Mouse (Mus musculus) myocyte (in vitro differentiated cells): Measurements from ENCODE around the gene Dlgap4. TPM values are rescaled to one million over a fixed set of nuclear protein-coding genes. Genes with fewer than 3 reads are reported as not detected.

Experiments used
- H3K27me3 ChIP-seq: one replicate; pipeline ENCODE4 v1.6.1; 2011; ENCODE audit not compliant: control insufficient read depth, insufficient read depth, insufficient read length
- H3K36me3 ChIP-seq: one replicate; pipeline ENCODE4 v1.6.1; 2011; ENCODE audit not compliant: control insufficient read depth, insufficient read depth
- H3K4me2 ChIP-seq: one replicate; pipeline ENCODE4 v1.6.1; 2011; ENCODE audit warnings: low read depth, control low read depth
- H3K4me3 ChIP-seq: one replicate; pipeline ENCODE4 v1.5.1; 2011; ENCODE audit warnings: mild to moderate bottlenecking, control low read depth, moderate library complexity
- H3K79me2 ChIP-seq: one replicate; pipeline ENCODE4 v1.6.1; 2011; ENCODE audit not compliant: control insufficient read depth, insufficient read depth
- H3ac ChIP-seq: one replicate; pipeline ENCODE4 v1.6.1; 2011; ENCODE audit not compliant: control insufficient read depth, insufficient read length
- CEBPB ChIP-seq: IDR thresholded peaks from 2 replicates; pipeline ENCODE4 v1.6.1; 2011; ENCODE audit warnings: mild to moderate bottlenecking, moderate library complexity; ENCODE audit not compliant: poor library complexity, insufficient read depth, severe bottlenecking
- E2F4 ChIP-seq: IDR thresholded peaks from one replicate; pipeline ENCODE4 v1.6.1; 2011; ENCODE audit warnings: mild to moderate bottlenecking, control low read depth, moderate library complexity; ENCODE audit not compliant: insufficient read depth
- MAX ChIP-seq: IDR thresholded peaks from one replicate; pipeline ENCODE4 v1.6.1; 2011; ENCODE audit warnings: low read depth, mild to moderate bottlenecking, control low read depth
- MYOD1 ChIP-seq, 3 experiments: IDR thresholded peaks; one replicate each; pipeline ENCODE4 v1.6.1; 2011; ENCODE audit warnings: control low read depth in 2 of 3, low read depth in 2 of 3, mild to moderate bottlenecking in 2 of 3, moderate library complexity in 1 of 3; ENCODE audit not compliant: insufficient read length in 2 of 3, control insufficient read depth in 1 of 3
- MYOG ChIP-seq, 3 experiments: IDR thresholded peaks; one replicate each; pipeline ENCODE4 v1.6.1; 2011; ENCODE audit warnings: control low read depth in 2 of 3, low read depth in 2 of 3, mild to moderate bottlenecking in 2 of 3; ENCODE audit not compliant: insufficient read length in 2 of 3, control insufficient read depth in 1 of 3, insufficient read depth in 1 of 3
- POLR2A ChIP-seq: IDR thresholded peaks from one replicate; pipeline ENCODE4 v1.6.1; 2011; ENCODE audit warnings: low read depth, mild to moderate bottlenecking, control low read depth, moderate library complexity; ENCODE audit not compliant: insufficient read length
- POLR2AphosphoS2 ChIP-seq: IDR thresholded peaks from one replicate; pipeline ENCODE4 v1.6.1; 2011; ENCODE audit warnings: low read depth, control low read depth; ENCODE audit not compliant: insufficient read length
- REST ChIP-seq: IDR thresholded peaks from one replicate; pipeline ENCODE4 v1.6.1; 2011; ENCODE audit warnings: mild to moderate bottlenecking, control low read depth, moderate library complexity; ENCODE audit not compliant: insufficient read depth, insufficient read length
- SRF ChIP-seq: IDR thresholded peaks from one replicate; pipeline ENCODE4 v1.6.1; 2011; ENCODE audit warnings: low read depth; ENCODE audit not compliant: control insufficient read depth, insufficient read length
- TCF12 ChIP-seq: IDR thresholded peaks from one replicate; pipeline ENCODE4 v1.6.1; 2011; ENCODE audit warnings: mild to moderate bottlenecking, control low read depth; ENCODE audit not compliant: poor library complexity, insufficient read depth, severe bottlenecking
- TCF3 ChIP-seq: IDR thresholded peaks from one replicate; pipeline ENCODE4 v1.6.1; 2011; ENCODE audit warnings: low read depth, control low read depth; ENCODE audit not compliant: insufficient read length
- USF1 ChIP-seq: IDR thresholded peaks from one replicate; pipeline ENCODE4 v1.6.1; 2011; ENCODE audit warnings: low read depth, mild to moderate bottlenecking, control low read depth, moderate library complexity
- polyA plus RNA-seq: library from polyadenylated mRNA; unstranded; fragments of >200 nt; fragmentation: generic; extraction: Trizol; gene quantifications from one replicate; pipeline ENCODE4 v1.2.1, GENCODE M21; 2012; ENCODE audit warnings: missing spikeins

Gene Dlgap4
- polyA plus RNA-seq, 1 experiment: 176 TPM

GRCm38 (mm10) chr2:156730501-156730921 lies 117.0 kb downstream of the Dlgap4 start:
- Histone ChIP-seq H3ac (no peak overlapping the region), H3K79me2 (peaks cover 99% of the 10 kb centered on the region), H3K4me2 (no peak overlapping the region), H3K27me3 (no peaks in the 10 kb centered on the region), H3K4me3 (no peak overlapping the region), H3K36me3 (peaks cover 4% of the 10 kb centered on the region)
- TF ChIP-seq MYOD1 (IDR thresholded peaks at IDR 0.05; ENCODE audit: control insufficient read depth in 1 of 3, insufficient read length in 2 of 3, low read depth in 2 of 3): no peak
- TF ChIP-seq POLR2AphosphoS2: peak; percentile 31
- peak; percentile 22 for TF ChIP-seq POLR2A
- TF ChIP-seq REST: no peak
- TF ChIP-seq CEBPB: no peak
- TF ChIP-seq MYOG (IDR thresholded peaks at IDR 0.05; ENCODE audit: control insufficient read depth in 1 of 3, insufficient read depth in 1 of 3, insufficient read length in 2 of 3, low read depth in 2 of 3): no peak

GRCm38 (mm10) chr2:156731592-156731991 lies 118.1 kb downstream of the Dlgap4 start:
- Histone ChIP-seq H3K4me3 (no peak overlapping the region), H3K27me3 (no peaks in the 10 kb centered on the region), H3K4me2 (peak overlapping the region; percentile 37), H3K36me3 (peaks cover 4% of the 10 kb centered on the region), H3K79me2 (peaks cover 99% of the 10 kb centered on the region), H3ac (no peak overlapping the region)
- TF ChIP-seq MYOD1 (IDR thresholded peaks at IDR 0.05; ENCODE audit: control insufficient read depth in 1 of 3, insufficient read length in 2 of 3, low read depth in 2 of 3) (no peak), TCF3 (no peak), REST (no peak), CEBPB (no peak)

- no peak overlapping the region for H3ac ChIP-seq
- peak overlapping the region; percentile 37 for H3K4me2 ChIP-seq
- no peak for TF ChIP-seq USF1
- TF ChIP-seq MYOD1 (IDR thresholded peaks at IDR 0.05; ENCODE audit: control insufficient read depth in 1 of 3, insufficient read length in 2 of 3, low read depth in 2 of 3): peak in 1 of 3 experiments; percentile 47
- TF ChIP-seq POLR2AphosphoS2: no peak
- no peak for TF ChIP-seq TCF3
- no peak for TF ChIP-seq POLR2A
- TF ChIP-seq CEBPB: no peak
- TF ChIP-seq REST: no peak
- TF ChIP-seq MYOG (IDR thresholded peaks at IDR 0.05; ENCODE audit: control insufficient read depth in 1 of 3, insufficient read depth in 1 of 3, insufficient read length in 2 of 3, low read depth in 2 of 3): peak in 1 of 3 experiments; percentile 2
- TF ChIP-seq MAX: no peak
- TF ChIP-seq TCF12: no peak
- no peak for TF ChIP-seq E2F4
- no peak for TF ChIP-seq SRF
- H3K36me3 ChIP-seq: peaks cover 4% of the 10 kb centered on the region
- H3K4me3 ChIP-seq: no peak overlapping the region
- peaks cover 96% of the 10 kb centered on the region for H3K79me2 ChIP-seq
- H3K27me3 ChIP-seq: no peaks in the 10 kb centered on the region
These were observed 118.6 kb downstream of the Dlgap4 start for GRCm38 (mm10) chr2:156732109-156732508.

- Histone ChIP-seq H3ac (no peak overlapping the region), H3K79me2 (peaks cover 96% of the 10 kb centered on the region), H3K4me3 (no peak overlapping the region), H3K27me3 (no peaks in the 10 kb centered on the region), H3K4me2 (peak overlapping the region; percentile 68), H3K36me3 (no peaks in the 10 kb centered on the region)
- no peak for TF ChIP-seq SRF
- TF ChIP-seq E2F4: no peak
- no peak for TF ChIP-seq MAX
- TF ChIP-seq REST: no peak
- TF ChIP-seq POLR2A: no peak
- no peak for TF ChIP-seq TCF12
- TF ChIP-seq MYOG (IDR thresholded peaks at IDR 0.05; ENCODE audit: control insufficient read depth in 1 of 3, insufficient read depth in 1 of 3, insufficient read length in 2 of 3, low read depth in 2 of 3): peak in 1 of 3 experiments; percentile 14
- TF ChIP-seq TCF3: no peak
- no peak for TF ChIP-seq CEBPB
- no peak for TF ChIP-seq POLR2AphosphoS2
- TF ChIP-seq MYOD1 (IDR thresholded peaks at IDR 0.05; ENCODE audit: control insufficient read depth in 1 of 3, insufficient read length in 2 of 3, low read depth in 2 of 3): peak in 1 of 3 experiments; percentile 0
- no peak for TF ChIP-seq USF1
These were observed 122.3 kb downstream of the Dlgap4 start for GRCm38 (mm10) chr2:156735761-156736335.

- no peak overlapping the region for H3ac ChIP-seq
- no peaks in the 10 kb centered on the region for H3K27me3 ChIP-seq
- H3K4me2 ChIP-seq: peak overlapping the region; percentile 68
- H3K4me3 ChIP-seq: no peak overlapping the region
- H3K79me2 ChIP-seq: peaks cover 96% of the 10 kb centered on the region
- TF ChIP-seq TCF12: peak; percentile 90
- no peak for TF ChIP-seq E2F4
- TF ChIP-seq MYOD1 (IDR thresholded peaks at IDR 0.05; ENCODE audit: control insufficient read depth in 1 of 3, insufficient read length in 2 of 3, low read depth in 2 of 3): peak; percentile 82 to 100 (median 97)
- TF ChIP-seq REST: no peak
- TF ChIP-seq POLR2AphosphoS2: no peak
- peak; percentile 14 for TF ChIP-seq POLR2A
- peak; percentile 94 to 99 (median 94) for TF ChIP-seq MYOG (IDR thresholded peaks at IDR 0.05; ENCODE audit: control insufficient read depth in 1 of 3, insufficient read depth in 1 of 3, insufficient read length in 2 of 3, low read depth in 2 of 3)
- TF ChIP-seq MAX: no peak
- TF ChIP-seq CEBPB: no peak
- TF ChIP-seq TCF3: peak; percentile 83
- TF ChIP-seq USF1: no peak
- no peak for TF ChIP-seq SRF
- H3K36me3 ChIP-seq: no peaks in the 10 kb centered on the region
These were observed 123.3 kb downstream of the Dlgap4 start for GRCm38 (mm10) chr2:156736846-156737245.
